Mouse (Mus musculus): ENCODE results near the gene Pld2. TPM values are rescaled to one million over a fixed set of nuclear protein-coding genes. Genes with fewer than 3 reads are reported as not detected.
A peak's percentile ranks its signal among the peaks of the same experiment; 100 is the strongest.

Pld2 gene
- polyA plus RNA-seq, 1 experiment from 2014 or later: 5.9 TPM

DNA sequence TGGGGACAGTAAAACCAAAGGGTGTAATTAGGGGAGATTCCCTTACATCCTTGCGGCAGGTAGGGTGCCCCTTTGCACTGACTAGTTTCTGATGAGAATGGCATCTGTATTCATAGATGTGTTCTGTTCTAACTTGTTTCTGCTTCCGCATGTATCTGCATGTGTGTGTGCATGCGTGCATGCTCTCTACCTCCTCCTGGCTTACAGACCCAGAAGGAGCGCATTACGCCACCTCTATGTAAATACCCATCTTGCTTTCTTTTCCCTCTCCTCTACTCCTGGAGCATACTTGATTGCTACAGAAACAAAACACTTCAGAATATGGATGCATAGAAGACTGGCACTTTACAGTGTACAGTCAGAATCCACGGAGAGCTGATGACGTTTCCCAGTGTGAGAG lies 43.9 kb downstream of the Pld2 start:
- 81% methylated on average over 7 of the region's 7 CpGs for WGBS
- peaks cover 8% of the 10 kb centered on the region; the same call in 1 of the 2 replicates for H3K4me1 ChIP-seq (ENCODE audit: insufficient read depth)

DNA sequence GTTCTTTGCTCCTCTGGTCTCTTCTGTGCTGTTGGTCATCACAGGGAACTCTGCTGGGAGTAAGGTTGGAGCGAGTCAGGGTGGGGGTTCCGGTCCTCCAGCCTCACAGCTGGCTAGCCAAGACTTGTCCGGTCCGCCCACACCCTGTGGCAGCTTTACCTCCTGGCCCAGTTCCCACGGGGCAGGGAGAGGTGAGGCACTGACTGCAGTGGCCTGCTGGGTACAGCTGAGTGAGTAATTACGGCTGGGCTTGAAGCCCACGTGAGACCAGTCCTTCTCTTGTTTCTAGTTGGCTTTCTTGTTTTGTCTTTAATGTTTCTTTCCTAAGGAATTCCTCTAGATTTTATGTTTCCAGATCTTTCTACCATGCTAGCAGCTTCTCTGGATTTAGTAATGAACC lies 45.6 kb downstream of the Pld2 start:
- Histone ChIP-seq H3K27me3 (ENCODE audit: insufficient read depth, low read length) (no peaks in the 10 kb centered on the region), H3K9ac (no peak overlapping the region; the same call in 1 of the 2 replicates), H3K36me3 (ENCODE audit: insufficient read depth) (no peaks in the 10 kb centered on the region), H3K9me3 (ENCODE audit: low read depth, low read length) (no peaks in the 10 kb centered on the region), H3K4me2 (no peak overlapping the region), H3K27ac (ENCODE audit: low read depth) (peak overlapping the region; percentile 25; the same call in 1 of the 2 replicates), H3K4me3 (ENCODE audit: low read depth, low read length) (no peak overlapping the region), H3K4me1 (ENCODE audit: insufficient read depth) (peaks cover 4% of the 10 kb centered on the region; the same call in 1 of the 2 replicates)
- TF ChIP-seq CTCF (IDR thresholded peaks at IDR 0.05; ENCODE audit: low read depth): no peak
- 37% methylated on average over 7 of the region's 7 CpGs for WGBS
- DNase-seq (peak; percentile 50), ATAC-seq (ENCODE audit: insufficient read depth) (peak; percentile 62; the same call in 1 of the 2 replicates)

More for the DNA sequence above, 43.9 kb downstream of the Pld2 start:
- Histone ChIP-seq H3K27me3 (ENCODE audit: insufficient read depth, low read length) (no peaks in the 10 kb centered on the region), H3K36me3 (ENCODE audit: insufficient read depth) (no peaks in the 10 kb centered on the region), H3K4me2 (no peak overlapping the region), H3K9ac (no peak overlapping the region), H3K27ac (ENCODE audit: low read depth) (peak overlapping the region; percentile 51; the same call in 1 of the 2 replicates), H3K4me3 (ENCODE audit: low read depth, low read length) (no peak overlapping the region), H3K9me3 (ENCODE audit: low read depth, low read length) (no peaks in the 10 kb centered on the region)
- no peak for DNase-seq
- ATAC-seq (ENCODE audit: insufficient read depth): no peak
- no peak for TF ChIP-seq CTCF (IDR thresholded peaks at IDR 0.05; ENCODE audit: low read depth)

DNA sequence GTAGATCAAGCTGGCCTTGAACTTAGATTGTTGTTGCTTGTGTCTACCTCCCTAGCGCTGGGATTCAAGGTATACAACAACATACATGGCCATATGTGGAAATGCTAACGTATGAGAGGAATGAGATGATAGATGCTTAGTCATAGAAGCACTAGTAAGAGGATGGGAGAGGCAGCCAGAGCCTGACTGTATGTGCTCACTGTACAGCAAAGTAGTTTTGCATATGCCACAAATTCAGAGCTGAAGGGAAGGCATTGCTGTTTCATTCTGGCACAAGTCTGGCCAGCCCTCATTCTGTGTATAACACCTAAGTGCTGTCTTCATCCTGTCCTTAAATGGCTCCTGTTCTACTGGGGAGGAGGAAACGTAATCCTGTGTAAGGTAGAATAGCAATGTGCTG lies 46.4 kb downstream of the Pld2 start:
- peaks cover 4% of the 10 kb centered on the region; the same call in 1 of the 2 replicates for H3K4me1 ChIP-seq (ENCODE audit: insufficient read depth)
- H3K4me3 ChIP-seq (ENCODE audit: low read depth, low read length): no peak overlapping the region
- H3K9ac ChIP-seq: no peak overlapping the region
- no peaks in the 10 kb centered on the region for H3K36me3 ChIP-seq (ENCODE audit: insufficient read depth)
- DNase-seq (no peak), ATAC-seq (ENCODE audit: insufficient read depth) (no peak)
- H3K27ac ChIP-seq (ENCODE audit: low read depth): no peak overlapping the region
- no peaks in the 10 kb centered on the region for H3K9me3 ChIP-seq (ENCODE audit: low read depth, low read length)
- H3K4me2 ChIP-seq: no peak overlapping the region
- TF ChIP-seq CTCF (IDR thresholded peaks at IDR 0.05; ENCODE audit: low read depth): no peak
- no peaks in the 10 kb centered on the region for H3K27me3 ChIP-seq (ENCODE audit: insufficient read depth, low read length)
- 76% methylated on average over 3 of the region's 3 CpGs for WGBS

DNA sequence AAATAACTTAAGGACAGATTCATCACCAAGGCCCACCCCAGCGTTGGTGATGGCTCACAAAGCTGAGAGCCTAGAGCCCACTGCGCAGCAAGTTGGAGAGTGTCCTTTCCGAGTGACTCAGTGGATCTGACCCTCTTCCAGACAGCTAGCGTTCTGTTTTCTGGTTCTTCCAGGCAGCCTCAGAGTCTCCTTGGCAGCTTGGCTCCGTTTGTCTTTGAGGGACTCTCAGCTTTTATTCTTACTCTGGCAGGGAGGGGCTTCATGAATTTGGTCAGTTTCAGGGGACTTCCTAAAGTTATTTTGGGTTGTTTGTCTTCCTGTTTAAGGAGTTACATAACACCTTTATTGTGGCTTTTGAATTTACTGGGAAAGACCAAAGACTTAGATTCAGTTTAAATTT lies 47.1 kb downstream of the Pld2 start:
- ATAC-seq (ENCODE audit: insufficient read depth) (no peak), DNase-seq (no peak)
- TF ChIP-seq CTCF (IDR thresholded peaks at IDR 0.05; ENCODE audit: low read depth): no peak
- Histone ChIP-seq H3K4me3 (ENCODE audit: low read depth, low read length) (no peak overlapping the region), H3K27me3 (ENCODE audit: insufficient read depth, low read length) (no peaks in the 10 kb centered on the region), H3K9me3 (ENCODE audit: low read depth, low read length) (no peaks in the 10 kb centered on the region), H3K27ac (ENCODE audit: low read depth) (no peak overlapping the region), H3K4me2 (no peak overlapping the region), H3K9ac (no peak overlapping the region), H3K4me1 (ENCODE audit: insufficient read depth) (peaks cover 4% of the 10 kb centered on the region; the same call in 1 of the 2 replicates), H3K36me3 (ENCODE audit: insufficient read depth) (no peaks in the 10 kb centered on the region)
- WGBS: 70% methylated on average over 5 of the region's 5 CpGs

DNA sequence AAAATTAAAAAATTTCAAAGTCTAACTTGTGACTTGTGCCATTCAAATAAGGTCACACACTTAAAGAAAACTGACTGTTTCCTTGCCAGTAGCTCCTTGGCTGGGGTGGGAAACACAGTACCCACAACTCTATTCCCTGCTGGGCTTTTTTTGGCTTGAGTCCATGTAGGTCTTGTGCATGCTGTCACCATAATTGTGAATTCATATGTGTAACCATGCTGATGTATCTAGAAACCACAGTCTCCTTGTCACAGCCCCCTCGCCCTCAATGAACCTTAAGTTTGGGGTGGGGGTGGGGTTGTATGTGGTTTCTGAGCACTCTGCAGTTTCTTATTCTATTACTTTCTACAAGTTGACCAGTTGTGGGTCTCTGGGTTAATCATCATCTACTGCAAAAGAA lies 51.9 kb downstream of the Pld2 start:
- Histone ChIP-seq H3K27me3 (ENCODE audit: insufficient read depth, low read length) (no peaks in the 10 kb centered on the region), H3K36me3 (ENCODE audit: insufficient read depth) (no peaks in the 10 kb centered on the region), H3K4me2 (no peak overlapping the region), H3K9me3 (ENCODE audit: low read depth, low read length) (no peaks in the 10 kb centered on the region), H3K4me3 (ENCODE audit: low read depth, low read length) (no peak overlapping the region), H3K9ac (no peak overlapping the region), H3K4me1 (ENCODE audit: insufficient read depth) (no peaks in the 10 kb centered on the region), H3K27ac (ENCODE audit: low read depth) (no peak overlapping the region)
- ATAC-seq (ENCODE audit: insufficient read depth) (no peak), DNase-seq (no peak)
- TF ChIP-seq CTCF (IDR thresholded peaks at IDR 0.05; ENCODE audit: low read depth): no peak
- 77% methylated on average over 1 of the region's 1 CpGs for WGBS

DNA sequence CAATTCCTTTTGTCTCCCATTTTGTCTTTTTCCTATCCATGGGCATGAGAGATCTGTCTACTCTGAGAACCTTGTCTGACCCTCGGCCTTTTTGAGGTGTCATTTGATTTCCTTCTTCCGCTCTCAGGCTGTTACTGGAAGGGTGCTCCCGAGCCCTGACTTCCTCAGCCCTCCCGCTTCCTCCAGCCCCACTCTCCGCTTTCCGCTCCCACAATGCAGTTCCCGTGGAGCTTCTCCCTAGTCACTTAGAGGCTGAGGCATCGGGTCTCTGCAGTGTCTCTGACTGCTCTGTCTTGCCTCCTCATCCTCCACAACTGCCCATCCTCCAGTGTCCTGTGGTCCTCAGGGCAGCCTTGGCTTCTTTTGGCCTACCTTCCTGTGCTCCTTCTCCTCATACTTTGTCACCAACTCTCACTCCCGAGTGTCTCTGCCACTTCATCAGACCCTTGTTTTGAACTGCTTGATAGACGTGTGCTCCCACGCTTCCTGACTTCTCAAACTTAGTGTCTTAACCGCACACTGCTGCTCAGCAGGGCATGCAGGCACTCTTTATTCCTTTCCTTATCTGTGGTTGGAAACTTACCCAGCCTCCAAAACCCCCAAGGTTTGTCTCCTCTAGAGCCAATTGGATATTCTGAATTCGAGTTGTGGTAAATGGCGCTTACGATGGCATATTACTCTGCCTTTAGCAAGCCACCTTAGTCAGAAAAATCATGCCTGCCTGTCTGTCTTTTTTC lies 54.6 kb downstream of the Pld2 start:
- no peak overlapping the region for H3K4me2 ChIP-seq
- DNase-seq (peak; percentile 35), ATAC-seq (ENCODE audit: insufficient read depth) (no peak; the same call in 1 of the 2 replicates)
- no peaks in the 10 kb centered on the region for H3K4me1 ChIP-seq (ENCODE audit: insufficient read depth)
- no peak overlapping the region for H3K27ac ChIP-seq (ENCODE audit: low read depth)
- no peak for TF ChIP-seq CTCF (IDR thresholded peaks at IDR 0.05; ENCODE audit: low read depth)
- H3K4me3 ChIP-seq (ENCODE audit: low read depth, low read length): no peak overlapping the region
- H3K27me3 ChIP-seq (ENCODE audit: insufficient read depth, low read length): no peaks in the 10 kb centered on the region
- no peaks in the 10 kb centered on the region for H3K9me3 ChIP-seq (ENCODE audit: low read depth, low read length)
- peaks cover 15% of the 10 kb centered on the region for H3K36me3 ChIP-seq (ENCODE audit: insufficient read depth)
- 55% methylated on average over 15 of the region's 15 CpGs for WGBS
- no peak overlapping the region for H3K9ac ChIP-seq

DNA sequence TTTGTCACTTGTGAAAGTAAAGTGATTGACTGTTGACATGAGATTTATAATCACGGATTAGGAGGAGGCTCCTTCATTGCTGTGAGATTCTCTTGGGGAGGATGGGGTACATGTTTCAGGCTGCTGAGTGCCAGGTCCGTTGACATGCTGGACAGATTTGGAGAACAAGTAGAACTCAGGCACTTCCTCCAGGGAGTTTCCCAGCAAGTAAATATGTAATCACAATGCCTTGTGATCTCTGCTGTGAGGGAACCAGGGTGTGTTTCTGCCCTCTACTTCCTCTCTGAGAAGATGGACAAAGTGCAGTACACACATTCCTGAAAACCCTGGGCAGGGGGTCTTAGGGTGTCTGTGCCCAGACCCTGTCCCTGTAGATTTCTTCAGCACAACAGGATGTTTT lies 55.8 kb downstream of the Pld2 start:
- WGBS: 57% methylated on average over 2 of the region's 2 CpGs
- DNase-seq: no peak
- H3K4me2 ChIP-seq: no peak overlapping the region

More for the DNA sequence above, 55.8 kb downstream of the Pld2 start:
- H3K27ac ChIP-seq (ENCODE audit: low read depth): no peak overlapping the region
- no peak overlapping the region for H3K9ac ChIP-seq
- ATAC-seq (ENCODE audit: insufficient read depth): no peak
- no peaks in the 10 kb centered on the region for H3K9me3 ChIP-seq (ENCODE audit: low read depth, low read length)
- H3K4me1 ChIP-seq (ENCODE audit: insufficient read depth): no peaks in the 10 kb centered on the region
- H3K36me3 ChIP-seq (ENCODE audit: insufficient read depth): peaks cover 15% of the 10 kb centered on the region
- TF ChIP-seq CTCF (IDR thresholded peaks at IDR 0.05; ENCODE audit: low read depth): no peak
- H3K4me3 ChIP-seq (ENCODE audit: low read depth, low read length): no peak overlapping the region
- no peaks in the 10 kb centered on the region for H3K27me3 ChIP-seq (ENCODE audit: insufficient read depth, low read length)

Measured in lung, embryonic 14.5 days (tissue).